Mouse (Mus musculus): ENCODE results near the gene Acr. TPM values are rescaled to one million over a fixed set of nuclear protein-coding genes. Genes with fewer than 3 reads are reported as not detected.

Gene Acr
- not detected for polyA plus RNA-seq (2017; shearing (Covaris generic))

DNA sequence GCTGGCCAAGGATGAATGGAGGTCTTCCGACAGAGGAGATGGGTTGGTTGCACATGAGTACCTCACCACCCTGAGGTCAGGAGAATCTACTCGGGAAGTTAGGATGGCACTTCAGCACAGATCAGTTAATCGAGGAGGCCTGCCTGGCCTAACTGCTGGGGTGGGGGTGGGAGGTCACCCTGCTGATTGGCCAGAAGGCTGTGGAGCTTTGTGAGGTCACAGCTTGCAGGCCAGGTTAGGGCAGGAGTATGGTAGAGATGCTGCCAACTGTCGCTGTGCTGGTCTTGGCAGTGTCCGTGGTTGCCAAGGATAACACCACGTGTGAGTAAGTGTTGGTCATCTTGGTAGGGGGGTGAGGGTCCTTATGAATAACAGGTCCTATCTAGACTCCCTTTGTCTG lies at the start of gene Acr:
Gene Acr (plus strand): TSS at position 213 of the 400 bp plus-strand sequence.
- ATAC-seq, result no peak

GRCm38 (mm10) chr15:89521951-89522350 lies 46.2 kb upstream of the Acr start:
- no peak for ATAC-seq

DNA sequence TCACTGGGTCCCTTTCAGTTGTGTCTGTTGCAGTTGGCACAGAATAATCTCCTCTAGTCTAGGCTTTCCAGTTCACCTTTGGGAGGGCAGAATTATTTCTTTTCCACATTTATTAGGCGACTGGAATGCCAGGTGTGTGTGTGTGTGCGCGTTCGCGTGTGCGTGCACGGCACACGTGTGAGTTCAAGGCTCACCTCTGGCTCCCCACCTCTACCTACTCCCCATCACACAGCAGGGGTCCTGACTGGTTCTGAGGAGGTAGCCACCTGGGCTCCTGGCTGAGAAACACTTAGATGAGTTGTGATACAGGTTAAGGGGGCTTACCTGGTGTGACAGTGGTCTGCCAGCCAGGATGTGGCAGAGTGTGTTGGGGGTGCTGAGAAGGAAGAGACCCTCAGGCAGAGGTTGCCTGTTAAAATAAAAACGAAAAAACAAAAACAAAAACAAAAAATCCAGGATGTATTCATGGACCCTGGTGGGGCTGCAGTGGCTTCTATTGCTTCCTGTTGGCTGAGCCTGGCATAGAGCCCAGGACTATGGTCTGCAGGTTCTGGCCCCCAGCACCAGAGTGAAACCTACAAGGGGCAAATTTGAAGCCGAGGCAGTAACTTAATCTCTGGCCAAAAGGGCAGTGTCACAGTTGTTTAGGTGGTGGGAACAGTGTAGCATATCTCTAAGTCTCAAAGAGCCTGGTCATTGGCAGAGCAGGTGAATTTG lies 45.4 kb upstream of the Acr start:
- no peak for ATAC-seq

DNA sequence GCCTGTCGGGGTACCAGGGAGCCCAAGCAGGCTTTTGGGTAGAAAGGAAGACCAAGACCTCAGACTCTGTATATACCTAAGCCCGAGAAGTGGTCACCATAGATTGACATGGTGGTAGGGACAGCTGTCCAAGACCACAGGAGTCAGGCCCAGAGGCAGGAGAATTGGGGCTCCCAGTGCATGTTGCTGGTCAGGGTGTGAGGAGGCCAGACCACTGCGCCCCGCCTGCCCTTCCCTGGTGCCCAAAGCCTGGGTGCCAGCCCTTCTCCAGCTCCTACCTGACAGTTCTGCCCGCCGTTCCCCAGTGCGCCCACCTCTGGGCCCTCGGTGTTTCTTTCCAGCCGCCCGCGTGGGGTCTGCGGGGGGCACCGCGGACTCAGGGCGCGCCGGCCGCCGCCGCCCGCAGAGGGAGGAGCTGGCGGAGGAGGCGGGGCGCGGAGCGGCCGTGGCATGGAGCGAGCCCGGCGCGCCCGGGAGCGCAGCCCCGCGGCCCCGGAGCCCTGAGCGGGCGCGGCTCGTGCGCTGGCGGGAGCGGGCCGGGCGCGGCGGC lies 44.8 kb upstream of the Acr start:
- no peak for ATAC-seq

GRCm38 (mm10) chr15:89524001-89524571 lies 44.0 kb upstream of the Acr start:
- ATAC-seq, result no peak

GRCm38 (mm10) chr15:89524611-89525415 lies 43.3 kb upstream of the Acr start:
- no peak for ATAC-seq

DNA sequence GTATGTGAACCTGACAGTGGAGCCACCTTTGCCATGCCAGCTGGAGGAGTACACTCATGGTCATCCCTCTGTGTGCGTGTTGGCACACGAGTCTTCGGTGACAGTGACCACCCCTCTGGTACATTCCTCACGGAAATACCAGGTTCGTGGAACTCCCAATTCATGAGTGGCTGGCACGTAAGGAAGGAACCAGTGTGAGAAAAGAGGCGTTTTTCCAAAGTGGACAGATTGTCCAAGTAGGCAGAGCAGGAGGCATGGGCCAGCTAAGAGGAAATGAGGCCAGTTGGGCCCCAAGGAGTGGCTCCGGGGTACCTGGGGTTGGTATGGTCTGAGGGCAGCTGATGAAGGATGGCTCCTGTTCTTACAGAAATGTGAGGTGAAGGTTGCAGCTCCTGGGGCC lies 42.7 kb upstream of the Acr start:
- no peak for ATAC-seq

DNA sequence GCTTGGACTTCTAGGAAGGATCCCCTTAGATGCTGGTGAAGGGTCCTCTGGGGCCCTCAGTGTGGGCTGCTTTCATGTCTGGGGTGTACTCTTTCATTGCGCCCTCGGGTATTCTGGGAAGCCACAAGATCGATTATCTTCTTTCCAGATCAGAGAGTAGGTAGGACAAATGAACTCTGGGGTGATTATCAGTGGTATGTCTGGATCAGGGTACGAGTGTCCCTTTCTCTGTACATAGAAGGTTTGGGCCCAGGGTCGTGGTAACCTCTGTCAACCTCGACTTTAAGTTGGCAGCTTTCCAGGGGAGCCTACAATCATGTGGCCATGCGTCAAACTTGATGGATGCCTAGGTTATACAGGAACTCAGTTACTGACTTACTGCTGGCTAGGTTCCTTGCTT lies 42.2 kb upstream of the Acr start:
- ATAC-seq, result no peak

DNA sequence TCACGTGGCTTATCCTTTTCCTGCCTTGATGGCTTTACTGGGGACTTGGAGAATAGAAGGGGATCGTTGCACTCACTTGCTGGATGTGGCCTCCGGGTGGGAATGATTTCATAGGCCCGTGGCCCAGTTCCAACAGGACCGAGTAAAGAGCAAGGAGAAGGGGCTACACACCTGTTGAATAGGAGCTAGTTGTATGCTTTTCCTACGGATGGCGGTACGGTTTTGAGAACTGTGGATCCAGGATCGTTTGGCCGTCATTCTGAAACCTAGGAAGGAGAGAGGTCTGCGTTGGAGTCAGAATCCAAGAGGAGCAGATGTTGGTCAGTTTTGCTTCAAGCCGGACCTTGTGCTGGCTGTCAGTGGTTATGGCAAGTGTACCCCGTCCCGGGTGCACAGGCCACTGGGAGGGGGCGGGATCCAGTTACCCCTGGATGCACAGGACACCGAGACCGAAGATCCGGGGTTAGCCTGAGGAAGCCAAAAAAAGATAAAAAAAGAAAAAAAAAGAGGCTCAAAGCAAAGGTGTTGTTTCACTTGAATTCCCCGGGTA lies 41.3 kb upstream of the Acr start:
- ATAC-seq, result no peak

DNA sequence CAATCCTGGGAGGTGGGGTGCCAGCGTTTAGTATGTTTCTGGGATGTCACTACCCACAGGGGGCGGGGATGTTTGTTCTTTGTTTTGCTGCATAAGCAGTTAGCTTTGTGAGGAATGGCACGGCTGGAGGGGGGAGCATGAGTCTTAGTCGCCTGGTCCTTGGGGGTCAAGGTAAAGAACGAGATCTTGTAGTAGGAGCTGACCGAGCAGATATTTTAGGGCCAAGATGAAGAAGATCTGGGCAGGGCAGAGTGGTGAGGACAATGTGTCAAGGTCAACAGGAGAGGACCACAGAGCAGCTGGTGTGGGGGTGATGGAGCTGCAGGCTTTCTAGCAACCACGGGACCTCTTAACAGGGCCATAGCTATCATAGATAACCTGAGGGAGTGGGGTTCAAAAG lies 40.7 kb upstream of the Acr start:
- ATAC-seq, result no peak

DNA sequence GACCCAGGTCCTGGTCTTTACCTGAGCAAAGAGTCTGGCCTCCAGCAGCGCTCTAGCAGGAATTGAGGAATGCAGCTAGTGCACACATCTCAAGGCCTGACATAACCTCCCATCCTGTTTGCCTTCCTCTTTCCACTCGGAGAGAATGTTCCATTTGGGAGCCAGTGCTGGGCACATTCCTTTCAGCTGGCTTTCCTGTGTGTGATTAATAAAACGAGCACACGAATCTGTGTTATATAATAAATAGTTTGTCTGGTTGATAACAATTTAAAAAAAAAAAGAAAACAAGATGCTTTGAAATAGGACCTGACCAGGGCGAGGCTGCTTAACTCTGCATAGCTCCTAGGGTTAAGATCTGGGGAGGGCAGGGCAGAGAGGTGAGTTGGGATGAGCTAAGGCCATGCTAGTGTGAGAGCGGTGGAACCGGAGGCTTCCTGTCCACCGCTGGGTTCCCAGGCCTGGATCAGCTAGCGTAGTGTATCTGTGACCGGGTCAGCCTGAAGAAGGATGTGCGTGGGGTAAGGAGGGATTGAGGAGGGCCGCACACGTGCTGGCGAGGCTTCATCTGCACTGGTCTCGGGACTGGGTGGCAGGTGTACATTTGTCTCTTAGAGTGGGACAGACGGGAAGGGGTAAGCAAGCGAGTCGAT lies 39.8 kb upstream of the Acr start:
- ATAC-seq, result no peak

- no peak for ATAC-seq
Measured at GRCm38 (mm10) chr15:89528923-89529322, 39.2 kb upstream of the Acr start.

DNA sequence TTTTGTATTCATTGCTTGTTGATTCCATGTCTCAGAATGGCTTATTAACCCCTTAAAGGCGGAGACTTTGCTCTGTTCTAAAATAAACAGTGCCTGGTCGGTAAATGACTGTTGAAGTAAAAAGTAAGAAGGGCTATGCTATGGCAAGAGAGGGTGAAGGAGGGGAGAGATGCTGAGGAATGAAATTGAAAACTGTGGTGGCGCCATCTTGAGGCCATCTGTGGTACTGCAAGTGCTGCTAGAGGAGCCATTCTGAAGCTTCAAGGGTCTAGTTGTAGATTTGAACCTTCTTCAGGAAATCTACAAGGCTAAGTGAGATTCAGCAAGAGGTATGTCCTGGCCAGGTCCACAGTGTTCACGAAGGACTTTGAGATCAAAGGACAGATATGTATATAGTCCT lies 37.8 kb upstream of the Acr start:
- no peak for ATAC-seq

- no peak for ATAC-seq
Measured at GRCm38 (mm10) chr15:89531399-89531798, 36.7 kb upstream of the Acr start.

DNA sequence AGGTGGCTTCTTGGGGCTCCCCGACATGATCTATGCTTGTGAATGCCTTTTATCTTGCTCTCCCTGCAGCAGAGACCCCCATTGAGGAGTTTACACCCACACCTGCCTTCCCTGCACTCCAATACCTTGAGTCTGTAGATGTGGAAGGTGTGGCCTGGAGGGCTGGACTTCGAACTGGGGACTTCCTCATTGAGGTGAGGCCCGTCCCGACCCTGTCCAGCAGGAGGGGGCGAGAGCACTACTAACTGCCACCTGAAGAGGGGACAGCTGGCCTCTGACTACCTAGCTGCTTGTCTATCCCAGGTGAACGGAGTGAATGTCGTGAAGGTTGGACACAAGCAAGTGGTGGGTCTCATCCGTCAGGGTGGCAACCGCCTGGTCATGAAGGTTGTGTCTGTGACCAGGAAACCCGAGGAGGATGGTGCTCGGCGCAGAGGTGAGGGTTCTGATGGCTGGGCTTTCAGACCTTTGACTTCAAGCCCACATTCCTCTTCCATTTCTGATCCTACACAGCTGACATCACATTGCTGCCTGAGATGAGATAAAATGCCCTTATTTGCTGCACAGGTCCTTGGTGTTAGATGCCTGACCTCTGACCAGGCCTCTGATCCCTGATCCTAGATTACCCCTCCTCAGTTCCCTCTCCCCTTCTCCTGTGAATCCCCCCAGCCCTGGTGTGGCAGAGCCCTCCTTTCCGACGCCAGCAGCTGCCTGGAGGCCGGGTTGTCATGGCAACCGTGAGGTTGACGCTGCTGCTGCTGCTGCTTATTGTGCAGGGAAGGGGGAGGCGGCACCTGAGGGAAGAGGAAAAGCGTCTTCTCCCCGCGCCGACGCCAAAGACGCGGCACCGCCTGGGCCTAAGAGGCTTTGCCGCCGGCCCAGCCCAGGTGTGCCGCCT lies 35.9 kb upstream of the Acr start:
- no peak for ATAC-seq

GRCm38 (mm10) chr15:89532924-89533842 lies 34.9 kb upstream of the Acr start:
- no peak for ATAC-seq

DNA sequence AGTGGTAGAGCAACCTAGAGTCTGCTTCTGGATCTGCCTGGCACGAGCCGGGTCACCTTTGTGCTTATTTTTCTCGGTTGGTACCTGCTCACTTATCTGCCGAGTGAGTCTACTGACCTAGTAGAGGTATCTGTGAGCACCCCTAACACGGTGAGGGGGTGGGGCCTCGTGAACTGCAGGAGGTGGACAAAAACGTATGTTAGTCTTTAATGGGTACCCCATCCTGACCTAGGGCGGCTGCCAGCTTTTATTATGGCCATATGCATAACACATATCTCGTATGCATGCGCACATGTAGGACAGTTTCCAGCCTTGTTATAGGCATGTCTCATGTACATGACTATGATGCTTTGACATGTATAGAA lies 34.3 kb upstream of the Acr start:
- no peak for ATAC-seq

DNA sequence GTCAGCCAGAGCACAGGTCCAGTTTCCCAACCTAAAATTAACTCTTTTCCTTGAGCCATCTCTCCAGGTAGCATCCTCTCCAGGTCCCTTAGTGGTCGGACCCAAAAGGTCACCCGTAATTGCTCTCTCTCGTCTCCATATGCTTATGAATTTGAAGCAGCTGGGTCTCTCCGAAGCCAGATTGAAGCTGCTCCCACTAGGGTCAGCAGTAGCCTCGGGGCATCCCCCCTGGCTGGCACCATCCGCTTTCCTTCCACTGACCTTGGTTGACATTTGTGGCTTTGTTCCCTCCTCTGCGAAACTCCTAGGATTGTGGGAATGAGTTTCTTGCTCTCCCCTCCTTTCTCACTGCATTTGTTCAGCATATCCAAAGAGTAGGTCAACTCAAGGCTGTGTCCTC lies 24.0 kb upstream of the Acr start:
- no peak for ATAC-seq

DNA sequence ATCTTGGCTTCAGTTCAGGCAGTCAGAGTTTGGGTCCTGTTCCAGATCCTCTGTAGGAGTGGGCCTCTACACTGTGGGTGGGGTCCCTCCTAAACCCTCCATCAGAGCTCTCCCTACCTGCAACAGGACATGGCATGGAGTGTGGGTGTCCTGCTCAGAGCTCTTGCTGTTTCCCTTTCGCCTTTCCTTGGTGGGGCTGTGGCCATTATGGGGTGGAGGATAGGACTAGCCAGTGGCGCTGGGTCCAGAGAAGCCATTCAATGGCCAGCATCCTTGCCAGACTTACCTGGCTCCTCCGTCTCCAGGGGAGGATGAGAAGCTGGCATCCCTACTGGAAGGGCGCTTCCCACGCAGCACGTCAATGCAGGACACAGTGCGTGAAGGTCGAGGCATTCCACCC lies 20.8 kb upstream of the Acr start:
- no peak for ATAC-seq

GRCm38 (mm10) chr15:89547824-89548601 lies 20.1 kb upstream of the Acr start:
- no peak for ATAC-seq

All from inflammation-experienced regulatory T-cells, adult 6 months (primary cell).